Mouse (Mus musculus) c-Kit-positive CD71-positive TER-119-positive erythroid progenitor cells, embryonic 14.5 days (primary cell): Measurements from ENCODE around the gene Zfp316.

Experiments used
- DNase-seq: peaks from one replicate; pipeline ENCODE4 v3.0.0-alpha.2; 2013; ENCODE audit warnings: low spot score

Zfp316 gene

GRCm38 (mm10) chr5:143222287-143222686 lies 47.5 kb downstream of the Zfp316 start:
- no peak for DNase-seq

- no peak for DNase-seq
These were observed 48.8 kb downstream of the Zfp316 start for GRCm38 (mm10) chr5:143220996-143221395.

GRCm38 (mm10) chr5:143213832-143214231 lies 56.0 kb downstream of the Zfp316 start:
- no peak for DNase-seq

GRCm38 (mm10) chr5:143205015-143205414 lies 64.8 kb downstream of the Zfp316 start:
- DNase-seq, result no peak
